Mouse (Mus musculus): ENCODE data around the gene Atp6ap1l.

- TF ChIP-seq EP300 (IDR thresholded peaks at IDR 0.05; ENCODE audit: insufficient read depth, low read depth, low read length) (no peak), POLR2A (IDR thresholded peaks at IDR 0.05; ENCODE audit: insufficient read depth, low read depth, low read length) (no peak), CTCF (IDR thresholded peaks at IDR 0.05) (no peak)
Measured at GRCm38 (mm10) chr13:90913675-90914192, 8.6 kb upstream of the Atp6ap1l start.
